Mouse (Mus musculus): ENCODE measurements at regions not wholly inside any gene's neighbourhood (a gene's known extent, or its start where the extent isn't known, plus 50 kb on each side); places are given as distances from the start of the nearest gene placed in this dataset.

GRCm38 (mm10) chr6:98787422-98787821 is 444.9 kb upstream of the Gm765 start:
- no peaks in the 10 kb centered on the region for H3K4me1 ChIP-seq (replicated peaks; ENCODE audit: control insufficient read depth, insufficient read depth)
- H3K4me3 ChIP-seq (ENCODE audit: low read depth, low read length), result no peak overlapping the region
- no peaks in the 10 kb centered on the region for H3K27me3 ChIP-seq (ENCODE audit: control insufficient read depth, insufficient read depth, low read length)
- no peaks in the 10 kb centered on the region for H3K36me3 ChIP-seq (ENCODE audit: control insufficient read depth, insufficient read depth, low read length)
- 71% methylated on average over 5 of the region's 5 CpGs for WGBS
- no peaks in the 10 kb centered on the region for H3K9me3 ChIP-seq (ENCODE audit: control insufficient read depth, low read length)
- TF ChIP-seq EP300 (optimal IDR thresholded peaks at IDR 0.05), result no peak
- no peak for TF ChIP-seq CTCF (IDR thresholded peaks at IDR 0.05; ENCODE audit: low read depth)
- H3K4me2 ChIP-seq (replicated peaks; ENCODE audit: low read depth), result no peak overlapping the region
- no peak overlapping the region for H3K27ac ChIP-seq (replicated peaks)
- DNase-seq (ENCODE audit: low spot score), result no peak
- no peak overlapping the region for H3K9ac ChIP-seq (ENCODE audit: low read length)
- ATAC-seq (ENCODE audit: low FRiP score, low TSS enrichment), result no peak

- TF ChIP-seq EP300 (optimal IDR thresholded peaks at IDR 0.05) (no peak), CTCF (IDR thresholded peaks at IDR 0.05; ENCODE audit: low read depth) (no peak)
- ATAC-seq (ENCODE audit: low FRiP score, low TSS enrichment), result no peak
- Histone ChIP-seq H3K9me3 (ENCODE audit: control insufficient read depth, low read length) (no peaks in the 10 kb centered on the region), H3K4me1 (replicated peaks; ENCODE audit: control insufficient read depth, insufficient read depth) (no peaks in the 10 kb centered on the region), H3K4me2 (replicated peaks; ENCODE audit: low read depth) (no peak overlapping the region), H3K4me3 (ENCODE audit: low read depth, low read length) (no peak overlapping the region), H3K27ac (replicated peaks) (no peak overlapping the region), H3K27me3 (ENCODE audit: control insufficient read depth, insufficient read depth, low read length) (no peaks in the 10 kb centered on the region), H3K9ac (ENCODE audit: low read length) (no peak overlapping the region), H3K36me3 (ENCODE audit: control insufficient read depth, insufficient read depth, low read length) (no peaks in the 10 kb centered on the region)
- 79% methylated on average over 9 of the region's 9 CpGs for WGBS
- no peak for DNase-seq (ENCODE audit: low spot score)
Measured at GRCm38 (mm10) chr6:98782074-98782473, 439.5 kb upstream of the Gm765 start.

- H3K9me3 ChIP-seq (ENCODE audit: control insufficient read depth, low read length), result no peaks in the 10 kb centered on the region
- TF ChIP-seq CTCF (IDR thresholded peaks at IDR 0.05; ENCODE audit: low read depth) (no peak), EP300 (optimal IDR thresholded peaks at IDR 0.05) (no peak)
- no peak for DNase-seq (ENCODE audit: low spot score)
- H3K4me3 ChIP-seq (ENCODE audit: low read depth, low read length), result no peak overlapping the region
- 75% methylated on average over 1 of the region's 1 CpGs for WGBS
- no peaks in the 10 kb centered on the region for H3K27me3 ChIP-seq (ENCODE audit: control insufficient read depth, insufficient read depth, low read length)
- no peak overlapping the region for H3K9ac ChIP-seq (ENCODE audit: low read length)
- H3K27ac ChIP-seq (replicated peaks), result no peak overlapping the region
- no peak for ATAC-seq (ENCODE audit: low FRiP score, low TSS enrichment)
- no peaks in the 10 kb centered on the region for H3K36me3 ChIP-seq (ENCODE audit: control insufficient read depth, insufficient read depth, low read length)
- H3K4me2 ChIP-seq (replicated peaks; ENCODE audit: low read depth), result no peak overlapping the region
- H3K4me1 ChIP-seq (replicated peaks; ENCODE audit: control insufficient read depth, insufficient read depth), result no peaks in the 10 kb centered on the region; the same call in 1 of the 2 replicates
Measured at GRCm38 (mm10) chr6:98775780-98776179, 433.2 kb upstream of the Gm765 start.

GRCm38 (mm10) chr6:98769999-98770398 is 427.4 kb upstream of the Gm765 start:
- no peaks in the 10 kb centered on the region for H3K27me3 ChIP-seq (ENCODE audit: control insufficient read depth, insufficient read depth, low read length)
- H3K4me3 ChIP-seq (ENCODE audit: low read depth, low read length), result no peak overlapping the region
- no peaks in the 10 kb centered on the region for H3K4me1 ChIP-seq (replicated peaks; ENCODE audit: control insufficient read depth, insufficient read depth)
- no peak overlapping the region for H3K27ac ChIP-seq (replicated peaks)
- TF ChIP-seq CTCF (IDR thresholded peaks at IDR 0.05; ENCODE audit: low read depth) (no peak), EP300 (optimal IDR thresholded peaks at IDR 0.05) (no peak)
- H3K9me3 ChIP-seq (ENCODE audit: control insufficient read depth, low read length), result no peaks in the 10 kb centered on the region
- ATAC-seq (ENCODE audit: low FRiP score, low TSS enrichment), result no peak
- 33% methylated on average over 2 of the region's 2 CpGs for WGBS
- H3K9ac ChIP-seq (ENCODE audit: low read length), result no peak overlapping the region
- no peaks in the 10 kb centered on the region for H3K36me3 ChIP-seq (ENCODE audit: control insufficient read depth, insufficient read depth, low read length)
- no peak for DNase-seq (ENCODE audit: low spot score)
- no peak overlapping the region for H3K4me2 ChIP-seq (replicated peaks; ENCODE audit: low read depth)

- no peak for DNase-seq (ENCODE audit: low spot score)
- Histone ChIP-seq H3K4me1 (replicated peaks; ENCODE audit: control insufficient read depth, insufficient read depth) (no peaks in the 10 kb centered on the region), H3K4me2 (replicated peaks; ENCODE audit: low read depth) (no peak overlapping the region), H3K36me3 (ENCODE audit: control insufficient read depth, insufficient read depth, low read length) (no peaks in the 10 kb centered on the region), H3K27me3 (ENCODE audit: control insufficient read depth, insufficient read depth, low read length) (no peaks in the 10 kb centered on the region), H3K9me3 (ENCODE audit: control insufficient read depth, low read length) (no peaks in the 10 kb centered on the region), H3K27ac (replicated peaks) (no peak overlapping the region), H3K9ac (ENCODE audit: low read length) (no peak overlapping the region), H3K4me3 (ENCODE audit: low read depth, low read length) (no peak overlapping the region)
- TF ChIP-seq EP300 (optimal IDR thresholded peaks at IDR 0.05), result no peak
- TF ChIP-seq CTCF (IDR thresholded peaks at IDR 0.05; ENCODE audit: low read depth), result no peak
- WGBS, result 77% methylated on average over 6 of the region's 6 CpGs
- ATAC-seq (ENCODE audit: low FRiP score, low TSS enrichment), result no peak
Measured at GRCm38 (mm10) chr6:98769322-98769721, 426.8 kb upstream of the Gm765 start.

GRCm38 (mm10) chr6:98767858-98768336 is 425.3 kb upstream of the Gm765 start:
- Histone ChIP-seq H3K4me3 (ENCODE audit: low read depth, low read length) (no peak overlapping the region), H3K27me3 (ENCODE audit: control insufficient read depth, insufficient read depth, low read length) (no peaks in the 10 kb centered on the region), H3K9ac (ENCODE audit: low read length) (no peak overlapping the region), H3K27ac (replicated peaks) (no peak overlapping the region), H3K36me3 (ENCODE audit: control insufficient read depth, insufficient read depth, low read length) (no peaks in the 10 kb centered on the region), H3K4me2 (replicated peaks; ENCODE audit: low read depth) (no peak overlapping the region), H3K4me1 (replicated peaks; ENCODE audit: control insufficient read depth, insufficient read depth) (no peaks in the 10 kb centered on the region), H3K9me3 (ENCODE audit: control insufficient read depth, low read length) (no peaks in the 10 kb centered on the region)
- TF ChIP-seq CTCF (IDR thresholded peaks at IDR 0.05; ENCODE audit: low read depth) (no peak), EP300 (optimal IDR thresholded peaks at IDR 0.05) (no peak)
- DNase-seq (ENCODE audit: low spot score), result no peak
- 75% methylated on average over 7 of the region's 7 CpGs for WGBS
- ATAC-seq (ENCODE audit: low FRiP score, low TSS enrichment), result no peak
